Mouse (Mus musculus) thymus, postnatal 10 days (tissue): Measurements from ENCODE around the gene Pex11b.
"Not testable (repeated sequence)": the region's sequence is repeated elsewhere in the genome, so short reads cannot be mapped to it uniquely, and the experiment has no call there.

Source experiments
- DNase-seq, 2 experiments: peaks; one replicate each; pipeline ENCODE4 v3.0.0; 2021; ENCODE audit warnings: low spot score in 2 of 2

Pex11b gene

DNA sequence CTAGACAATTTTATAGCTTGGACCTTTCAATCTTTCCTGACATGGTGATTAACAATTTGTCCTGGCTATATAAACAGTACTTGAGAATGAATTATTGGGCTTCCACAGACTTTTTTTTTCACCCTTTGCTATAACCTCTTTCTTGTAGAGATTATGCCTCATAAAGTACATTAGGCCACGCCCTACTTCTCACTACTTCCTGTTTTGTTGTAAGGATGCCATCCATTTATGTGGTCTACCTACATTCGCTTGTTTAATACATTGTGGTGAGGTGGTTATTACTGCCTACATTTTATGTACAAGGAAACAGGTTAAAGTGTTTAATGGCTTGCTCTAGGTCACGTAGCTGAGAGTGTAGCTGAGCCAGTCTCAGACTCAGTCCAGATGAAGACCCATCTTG is 40.0 kb downstream of the Pex11b start:
- no peak for DNase-seq

DNA sequence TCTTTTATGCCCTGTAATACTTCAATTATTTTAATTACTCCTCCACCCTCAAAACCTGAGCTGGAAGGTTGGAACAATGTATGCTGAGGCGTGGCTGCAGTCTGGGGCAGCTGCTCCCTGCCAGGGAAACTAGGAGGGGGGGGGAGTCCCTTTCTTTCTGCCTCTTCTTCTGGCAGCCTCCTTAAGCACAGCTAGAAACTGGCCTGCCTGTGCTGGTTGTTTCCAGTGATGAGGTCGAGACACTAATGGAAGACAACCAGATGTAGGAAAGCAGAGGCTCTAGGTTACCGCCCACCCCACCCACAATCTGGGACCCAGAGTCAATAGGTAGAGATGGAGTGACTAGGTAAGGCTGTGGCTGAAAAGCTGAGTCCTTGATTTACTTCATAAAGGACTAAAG is 40.5 kb downstream of the Pex11b start:
- no peak for DNase-seq

DNA sequence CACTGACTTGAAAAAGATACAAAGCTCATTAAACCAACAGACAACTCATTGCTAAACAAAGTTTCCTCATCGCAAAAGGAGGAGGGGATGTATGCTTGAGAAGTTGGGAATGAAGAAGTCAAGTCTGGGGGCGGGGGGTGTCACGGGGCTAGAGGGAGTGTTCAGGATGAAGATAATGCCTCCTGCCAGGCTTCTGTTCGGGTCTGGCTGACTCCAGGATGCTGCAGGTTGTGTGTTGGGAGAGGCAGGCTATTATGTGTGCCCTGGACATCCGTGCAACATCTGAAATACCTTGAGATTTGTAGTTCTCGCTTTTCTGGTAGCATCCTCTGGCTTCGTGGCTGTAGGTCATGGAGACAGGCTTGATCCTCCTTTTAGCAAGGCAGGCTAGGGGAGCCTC is 43.3 kb downstream of the Pex11b start:
- no peak for DNase-seq

DNA sequence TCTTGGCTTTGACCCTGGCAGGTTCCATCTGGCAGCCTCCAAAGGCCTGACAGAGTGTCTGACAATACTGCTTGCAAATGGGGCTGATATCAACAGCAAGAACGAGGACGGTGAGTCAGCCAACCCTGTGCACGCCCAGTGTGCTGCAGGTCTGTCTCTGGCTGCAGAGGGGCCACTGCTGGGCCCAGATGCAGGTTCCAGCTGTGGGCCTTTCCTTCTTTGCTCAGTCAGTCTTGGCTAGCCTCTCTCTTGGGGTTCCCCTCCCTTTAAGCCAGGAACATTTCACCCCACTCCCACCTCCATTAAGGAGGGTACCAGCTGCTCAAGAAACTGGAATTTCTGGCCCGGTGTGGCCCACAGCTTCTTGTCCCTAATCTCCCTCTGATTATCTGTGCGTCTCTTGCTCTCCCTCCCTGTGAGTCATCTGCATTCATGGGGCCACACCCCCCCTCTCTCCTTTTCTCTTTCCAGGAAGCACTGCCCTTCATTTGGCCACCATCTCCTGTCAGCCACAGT is 44.0 kb downstream of the Pex11b start:
- no peak for DNase-seq

DNA sequence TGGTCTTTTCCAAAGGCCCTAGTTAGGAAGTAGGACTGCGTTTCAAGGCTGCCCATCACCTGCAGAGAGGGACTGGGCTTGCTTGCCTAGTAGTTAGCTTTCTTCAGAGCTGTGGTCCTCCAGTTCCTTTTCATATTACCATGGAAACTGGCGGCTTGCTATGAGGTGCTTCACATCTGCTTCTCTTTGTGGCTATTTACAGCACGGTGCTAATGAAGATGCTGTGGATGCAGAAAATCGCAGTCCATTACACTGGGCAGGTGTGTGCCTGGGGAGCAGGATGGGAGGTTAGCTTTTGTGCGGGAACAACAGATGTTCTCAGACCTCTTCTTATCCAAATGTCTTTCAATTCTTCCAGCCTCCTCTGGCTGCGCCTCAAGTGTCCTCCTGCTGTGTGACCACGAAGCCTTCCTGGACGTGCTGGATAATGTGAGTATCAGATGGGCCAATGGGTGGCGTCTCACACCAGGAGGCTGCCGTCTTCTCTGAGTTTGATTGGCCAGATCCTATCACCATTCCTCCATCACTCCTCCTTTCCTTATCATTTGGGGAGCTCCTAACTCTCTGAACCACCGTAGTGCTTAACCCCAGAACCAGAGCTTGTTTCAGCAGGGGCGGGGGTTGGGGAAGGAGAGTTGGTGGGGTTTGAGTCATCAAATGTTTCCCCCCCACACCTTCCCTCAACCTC is 45.2 kb downstream of the Pex11b start:
- DNase-seq, result no peak

DNA sequence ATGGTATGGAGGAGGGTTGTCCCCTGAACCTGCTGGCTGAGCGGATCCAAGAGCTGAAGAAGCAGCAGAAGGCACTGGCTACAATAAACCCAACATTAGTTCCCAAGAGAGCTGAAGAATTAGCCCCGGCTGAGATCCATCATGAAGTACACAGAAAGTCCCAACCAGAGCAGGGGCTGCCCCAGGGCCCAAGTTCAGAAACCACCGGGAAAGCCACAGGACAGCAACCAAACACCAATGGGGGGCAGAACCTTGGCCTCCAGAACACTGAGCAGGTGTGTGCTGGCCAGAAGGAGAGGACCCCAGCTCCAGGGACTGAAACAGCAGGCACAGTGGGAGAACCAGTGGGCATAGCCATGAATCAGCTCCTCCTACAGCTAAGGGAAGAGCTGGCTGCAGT is 48.3 kb downstream of the Pex11b start:
- DNase-seq, result no peak

DNA sequence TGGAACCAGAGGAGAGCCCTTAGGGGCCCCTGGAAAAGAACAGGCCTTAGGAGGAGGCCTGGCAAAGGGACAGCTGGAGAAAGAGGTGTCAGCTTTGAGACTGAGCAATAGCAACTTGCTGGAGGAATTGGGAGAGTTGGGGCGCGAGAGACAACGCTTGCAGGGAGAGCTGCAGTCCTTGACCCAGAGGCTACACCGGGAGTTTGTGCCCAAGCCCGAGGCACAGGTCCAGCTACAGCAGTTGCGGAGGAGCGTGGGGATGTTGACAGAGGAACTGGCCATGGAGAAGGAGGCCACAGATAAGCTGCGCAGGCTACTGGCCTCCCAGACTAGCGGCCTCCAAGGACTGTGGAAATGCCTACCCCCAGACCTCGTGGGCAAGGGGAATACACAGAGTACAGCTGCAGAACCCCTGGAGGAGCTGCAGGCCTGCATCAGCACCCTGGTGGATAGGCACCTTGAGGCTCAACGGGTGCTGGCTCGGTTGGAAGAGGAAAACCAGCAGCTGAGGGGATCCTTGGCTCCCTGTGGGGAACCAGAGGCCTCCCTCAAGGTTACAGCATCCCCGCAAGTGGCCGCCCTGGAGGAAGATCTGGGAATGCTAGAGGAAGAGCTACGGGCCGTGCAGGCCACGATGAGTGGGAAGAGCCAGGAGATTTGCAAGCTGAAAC is 49.1 kb downstream of the Pex11b start:
- no peak for DNase-seq

DNA sequence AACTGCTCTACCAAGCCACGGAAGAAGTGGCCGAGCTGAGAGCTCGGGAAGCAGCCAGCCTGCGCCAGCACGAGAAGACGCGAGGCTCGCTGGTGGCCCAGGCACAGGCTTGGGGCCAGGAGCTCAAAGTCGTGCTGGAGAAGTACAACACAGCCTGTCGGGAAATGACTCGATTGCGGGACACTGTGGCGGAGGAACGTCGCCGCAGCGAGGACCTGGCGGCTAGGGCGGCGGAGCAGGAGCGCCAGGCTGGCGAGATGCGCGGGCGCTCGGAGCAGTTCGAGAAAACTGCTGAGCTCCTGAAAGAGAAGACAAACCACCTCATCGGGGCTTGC is 49.6 kb downstream of the Pex11b start:
- no peak for DNase-seq

DNA sequence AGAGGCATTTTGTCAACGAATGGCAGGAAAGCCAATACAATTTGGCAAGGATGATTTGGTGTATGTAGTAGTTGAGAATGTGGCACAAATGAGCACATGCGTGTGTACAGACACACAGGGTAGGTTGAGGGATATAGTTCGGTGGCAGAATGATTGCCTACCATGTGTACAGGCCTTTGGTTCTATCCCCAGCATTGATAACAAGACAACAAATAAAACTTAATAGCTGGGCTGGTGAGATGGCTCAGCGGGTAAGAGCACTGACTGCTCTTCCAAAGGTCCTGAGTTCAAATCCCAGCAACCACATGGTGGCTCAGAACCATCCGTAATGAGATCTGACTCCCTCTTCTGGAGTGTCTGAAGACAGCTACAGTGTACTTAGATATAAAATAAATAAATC is 50.9 kb downstream of the Pex11b start:
- not testable (repeated sequence) for DNase-seq

DNA sequence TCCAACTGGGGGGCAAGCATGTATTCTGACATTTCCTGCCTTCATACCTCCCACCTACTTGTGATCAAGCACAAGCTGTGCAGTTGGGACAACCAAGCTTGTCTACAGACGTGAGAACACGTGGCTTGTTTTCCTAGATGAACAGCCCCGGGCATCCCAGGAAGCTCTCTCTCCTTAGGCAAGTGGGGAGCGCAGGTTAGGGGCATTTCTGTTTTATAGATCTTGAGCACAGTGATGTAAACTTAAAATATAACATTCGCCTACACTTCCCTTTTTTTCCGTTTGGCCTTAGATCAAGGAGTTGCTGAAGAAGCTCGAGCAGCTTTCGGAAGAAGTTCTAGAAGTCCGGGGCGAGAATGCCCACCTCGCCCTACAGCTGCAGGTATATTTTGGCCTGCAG is 53.7 kb downstream of the Pex11b start:
- DNase-seq, result no peak

DNA sequence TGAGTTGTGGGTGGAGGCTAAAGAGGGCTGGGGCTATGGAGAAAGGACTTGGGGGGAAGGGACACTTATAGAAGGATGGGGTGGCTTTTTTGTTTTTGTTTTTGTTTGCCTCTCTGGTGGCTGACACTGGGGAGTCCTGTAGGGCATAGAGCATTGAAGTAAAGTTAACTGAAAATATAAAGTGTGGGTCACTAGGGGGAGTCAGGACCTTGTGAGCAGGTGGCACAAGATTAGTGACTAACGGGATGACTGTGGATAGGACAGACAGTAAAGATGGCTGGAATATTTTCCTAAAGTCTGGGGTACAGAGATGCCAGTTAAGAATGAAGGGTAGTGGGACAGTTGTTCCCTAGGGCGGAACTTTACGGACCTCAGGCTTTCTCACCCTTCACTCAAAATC is 55.1 kb downstream of the Pex11b start:
- DNase-seq, result no peak

DNA sequence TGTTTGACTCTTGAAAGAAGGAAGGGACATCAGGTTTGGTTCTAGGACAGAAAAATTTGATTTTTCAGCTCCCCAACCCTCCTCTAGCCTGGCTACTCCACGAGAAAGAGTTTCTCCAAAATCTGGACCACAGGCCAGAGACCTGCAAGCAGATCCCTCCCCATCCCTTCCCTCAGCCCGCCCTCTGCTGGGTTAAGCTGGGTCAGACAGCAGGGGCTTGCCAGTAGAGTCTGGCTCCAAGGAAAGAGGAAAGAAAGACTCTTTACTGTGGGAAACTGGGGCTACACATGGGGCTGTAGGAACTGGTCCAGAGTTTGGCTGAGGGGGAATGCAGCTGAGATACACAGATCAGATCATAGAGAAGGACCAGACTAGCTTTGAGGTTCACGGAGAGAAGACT is 57.3 kb downstream of the Pex11b start:
- no peak for DNase-seq

DNA sequence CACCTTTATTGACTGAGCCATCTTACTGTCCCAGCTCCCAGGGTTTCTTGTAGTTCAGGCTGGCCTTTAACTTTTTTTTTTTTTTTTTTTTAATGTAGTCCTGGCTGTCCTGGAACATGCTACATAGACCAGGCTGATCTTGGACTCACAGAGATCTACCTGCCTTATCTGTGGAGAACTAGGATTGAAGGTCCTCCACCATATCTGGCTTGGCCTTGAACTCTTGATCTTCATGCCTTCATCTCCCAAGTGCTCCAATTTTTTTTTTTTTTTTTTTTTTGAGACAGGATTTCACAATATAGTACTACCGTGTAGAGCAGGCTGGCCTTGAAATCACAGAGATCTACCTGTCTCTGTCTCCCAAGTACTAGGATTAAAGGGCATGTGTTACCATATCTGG is 58.4 kb downstream of the Pex11b start:
- no peak for DNase-seq
